Mouse (Mus musculus): ENCODE measurements around the gene Ankrd35.
"Not testable (repeated sequence)": the region's sequence is repeated elsewhere in the genome, so short reads cannot be mapped to it uniquely, and the experiment has no call there.

The Ankrd35 gene

DNA sequence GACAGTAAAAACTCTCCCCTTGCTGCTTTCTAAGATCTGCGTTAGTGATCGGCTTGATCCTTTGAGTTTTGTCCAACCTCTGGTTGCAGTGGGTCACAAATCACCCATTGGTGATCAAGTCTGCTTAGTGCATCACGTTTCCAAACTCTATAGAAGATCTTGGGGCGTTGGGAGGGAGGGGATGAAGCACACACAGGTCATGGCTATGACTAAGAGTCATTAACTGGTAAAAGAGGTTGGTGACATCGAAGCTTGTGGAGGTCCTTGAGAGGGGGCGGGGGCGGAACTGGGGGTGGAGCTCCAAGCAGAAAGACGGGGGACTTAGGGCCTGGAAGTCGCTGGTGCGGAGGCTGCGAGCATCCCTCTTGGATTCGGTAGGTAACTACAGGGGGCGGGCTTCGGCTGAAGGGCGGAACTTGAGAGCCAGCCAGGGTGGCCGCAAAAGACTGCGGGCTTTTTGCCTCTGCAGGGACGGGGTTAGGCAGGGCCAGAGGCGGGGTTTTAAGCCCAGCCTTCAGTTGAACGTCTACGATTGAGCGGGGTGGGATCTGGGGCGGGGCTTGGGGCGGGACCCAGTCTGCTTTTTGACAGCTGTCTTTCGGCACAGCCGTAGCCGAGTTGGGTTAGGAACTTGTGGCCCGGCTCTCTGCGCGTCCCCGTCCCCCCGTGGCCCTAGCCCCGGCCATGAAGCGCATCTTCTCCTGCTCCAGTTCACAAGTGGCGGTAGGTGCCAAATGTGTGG is at the start of gene Ankrd35:
Gene Ankrd35 (plus strand): TSS at position 405 of the 742 bp plus-strand sequence.
- peak; percentile 83 for DNase-seq (ENCODE audit: low read depth, low spot score)

DNA sequence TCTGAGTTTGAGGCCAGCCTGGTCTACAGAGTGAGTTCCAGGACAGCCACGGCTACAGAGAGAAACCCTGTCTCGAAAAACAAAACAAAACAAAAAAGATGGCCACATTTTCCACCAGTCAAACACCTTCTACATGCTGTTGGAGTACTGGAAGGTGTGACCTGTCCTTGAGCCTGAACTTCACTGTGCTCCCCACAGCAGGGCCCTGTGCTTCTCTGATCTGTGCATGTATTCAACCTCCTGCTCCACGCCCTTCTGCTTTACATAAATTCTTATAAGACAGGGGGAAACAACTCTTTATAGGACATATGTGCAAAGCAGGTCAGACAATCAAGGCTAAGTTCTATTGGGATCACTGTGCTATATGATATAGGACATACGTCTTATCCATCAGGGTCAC is 46.7 kb upstream of the Ankrd35 start:
- DNase-seq (ENCODE audit: low read depth, low spot score): no peak

DNA sequence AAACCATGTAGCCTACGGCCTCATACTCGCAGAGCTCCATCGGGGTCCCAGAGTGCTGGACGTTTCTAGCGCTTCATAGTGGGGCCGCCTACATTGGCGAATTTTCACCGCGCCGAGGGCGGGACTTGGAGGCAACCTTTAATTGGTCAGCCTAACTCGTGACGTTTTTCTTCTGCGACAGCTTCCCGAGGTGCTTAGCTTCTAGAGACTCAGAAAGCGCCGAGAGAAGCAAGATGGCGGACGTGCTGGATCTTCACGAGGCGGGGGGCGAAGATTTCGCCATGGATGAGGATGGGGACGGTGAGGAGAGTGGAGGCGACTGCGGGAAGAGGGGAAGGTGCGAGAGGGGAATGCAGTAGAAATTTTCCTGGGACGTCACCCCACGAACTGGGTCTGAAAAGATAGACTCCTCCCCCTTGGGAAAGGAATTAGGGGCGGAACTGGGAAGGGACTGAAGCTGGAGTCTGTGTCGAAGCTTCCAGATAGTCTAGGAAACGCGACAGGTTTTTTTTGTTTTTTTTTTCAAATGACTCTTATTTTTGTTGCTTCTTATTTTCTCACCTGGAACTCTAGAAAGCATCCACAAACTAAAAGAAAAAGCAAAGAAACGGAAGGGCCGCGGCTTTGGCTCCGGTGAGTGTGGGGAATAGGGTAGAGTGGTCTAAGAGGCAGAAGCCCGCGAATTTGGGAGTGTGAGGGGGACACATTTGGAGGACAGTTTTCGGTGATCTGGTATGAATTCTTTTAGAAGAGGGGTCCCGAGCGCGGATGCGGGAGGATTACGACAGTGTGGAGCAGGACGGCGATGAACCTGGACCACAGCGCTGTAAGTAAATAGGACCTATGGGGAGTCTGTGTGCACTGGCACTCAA is 40.0 kb upstream of the Ankrd35 start, which contains the start of gene Rbm8a:
Gene Rbm8a (plus strand): TSS at position 205 of the 872 bp plus-strand sequence.
- peak; percentile 99 for DNase-seq (ENCODE audit: low read depth, low spot score)

- DNase-seq (ENCODE audit: low read depth, low spot score): no peak
These were observed 37.9 kb upstream of the Ankrd35 start for GRCm38 (mm10) chr3:96632058-96632457.

DNA sequence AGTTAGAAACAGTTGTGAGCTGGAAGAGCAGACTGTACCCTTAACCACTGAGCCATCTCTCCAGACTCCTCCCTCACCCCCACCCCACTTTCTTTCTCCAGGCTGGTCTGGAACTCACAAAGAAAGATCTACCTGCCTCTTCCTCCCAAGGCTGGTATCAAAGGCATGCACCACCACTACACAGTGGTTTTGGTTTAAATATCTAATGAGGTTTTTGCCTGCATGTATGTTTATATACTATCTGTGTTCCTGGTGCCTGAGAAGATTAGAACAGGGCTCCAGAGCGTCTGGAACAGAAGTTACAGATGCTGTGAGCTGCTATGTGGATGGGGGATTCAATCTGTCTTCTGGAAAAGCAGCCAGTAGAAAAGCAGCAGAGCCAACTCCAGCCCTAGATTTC is 35.9 kb upstream of the Ankrd35 start:
- DNase-seq (ENCODE audit: low read depth, low spot score): no peak

GRCm38 (mm10) chr3:96634928-96635879 is 34.7 kb upstream of the Ankrd35 start, which contains the start of the genes Pex11b and Gm42957:
Gene Pex11b (plus strand): TSS chr3:96635376.
Gene Gm42957 (plus strand): TSS chr3:96635474.
- peak; percentile 83 for DNase-seq (ENCODE audit: low read depth, low spot score)

- DNase-seq (ENCODE audit: low read depth, low spot score): no peak
These were observed 34.0 kb upstream of the Ankrd35 start for GRCm38 (mm10) chr3:96635906-96636305.

DNA sequence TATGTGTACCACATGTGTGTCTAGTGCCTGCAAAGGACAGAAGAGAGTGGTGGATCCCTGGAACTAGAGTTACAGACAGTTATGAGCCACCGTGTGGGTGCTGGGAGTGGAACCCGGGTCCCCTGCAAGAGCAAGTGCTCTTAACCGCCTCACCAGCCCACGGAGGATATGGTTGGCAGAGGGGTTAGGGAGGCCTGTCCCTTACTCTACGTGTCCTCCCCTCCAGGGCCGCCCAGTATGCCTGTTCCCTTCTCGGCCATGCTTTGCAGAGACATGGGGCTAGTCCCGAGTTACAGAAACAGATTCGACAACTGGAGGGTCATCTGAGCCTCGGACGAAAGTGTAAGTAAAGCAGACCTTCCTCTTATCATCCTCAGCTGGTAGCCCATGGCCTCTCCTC is 33.5 kb upstream of the Ankrd35 start:
- DNase-seq (ENCODE audit: low read depth, low spot score): no peak

DNA sequence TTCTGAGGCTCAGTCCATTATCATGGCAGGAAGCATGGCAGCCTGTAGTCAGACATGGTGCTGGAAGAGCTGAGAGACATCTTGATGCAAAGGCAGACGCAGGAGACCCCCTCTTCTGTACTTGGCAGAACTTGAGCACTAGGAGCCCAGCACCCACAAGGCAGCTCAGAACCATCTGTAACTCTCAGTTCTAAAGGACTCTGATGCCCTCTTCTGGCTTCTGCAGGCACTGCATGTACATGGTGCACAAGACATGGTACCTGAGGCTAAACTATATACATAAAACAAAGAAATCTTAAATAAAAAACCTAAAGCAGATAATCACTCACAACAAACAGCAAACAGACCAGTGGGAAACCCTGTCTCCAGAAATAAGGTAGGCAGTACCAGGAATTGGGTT is 30.7 kb upstream of the Ankrd35 start:
- peak; percentile 53 for DNase-seq (ENCODE audit: low read depth, low spot score)

GRCm38 (mm10) chr3:96645018-96645649 is 24.8 kb upstream of the Ankrd35 start, which contains the start of gene Itga10:
Gene Itga10 (plus strand): TSS chr3:96645584.
- no peak for DNase-seq (ENCODE audit: low read depth, low spot score)

- DNase-seq (ENCODE audit: low read depth, low spot score): no peak
These were observed 22.6 kb upstream of the Ankrd35 start for GRCm38 (mm10) chr3:96647365-96647764.

DNA sequence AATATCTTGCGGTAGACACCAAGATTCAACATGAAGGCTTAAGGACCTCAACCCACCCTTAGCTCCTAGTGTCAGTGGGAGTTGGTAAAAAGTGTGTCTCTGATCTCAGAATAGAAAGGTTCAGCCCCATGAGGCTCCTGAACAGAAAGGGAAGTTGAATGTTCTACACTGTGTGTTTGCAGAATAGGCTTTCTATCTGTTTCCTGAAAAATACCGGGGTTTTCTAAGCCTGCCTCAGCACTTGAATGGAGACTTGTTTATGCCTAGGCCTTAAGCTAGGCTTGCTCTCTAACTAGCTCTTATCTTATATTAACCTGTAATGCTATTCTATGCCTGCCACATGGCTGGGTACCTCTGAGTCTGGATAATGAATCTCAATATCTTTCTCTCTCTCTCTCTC is 9.0 kb upstream of the Ankrd35 start:
- no peak for DNase-seq (ENCODE audit: low read depth, low spot score)

- DNase-seq (ENCODE audit: low read depth, low spot score): no peak
These were observed 7.1 kb upstream of the Ankrd35 start for GRCm38 (mm10) chr3:96662731-96663316.

DNA sequence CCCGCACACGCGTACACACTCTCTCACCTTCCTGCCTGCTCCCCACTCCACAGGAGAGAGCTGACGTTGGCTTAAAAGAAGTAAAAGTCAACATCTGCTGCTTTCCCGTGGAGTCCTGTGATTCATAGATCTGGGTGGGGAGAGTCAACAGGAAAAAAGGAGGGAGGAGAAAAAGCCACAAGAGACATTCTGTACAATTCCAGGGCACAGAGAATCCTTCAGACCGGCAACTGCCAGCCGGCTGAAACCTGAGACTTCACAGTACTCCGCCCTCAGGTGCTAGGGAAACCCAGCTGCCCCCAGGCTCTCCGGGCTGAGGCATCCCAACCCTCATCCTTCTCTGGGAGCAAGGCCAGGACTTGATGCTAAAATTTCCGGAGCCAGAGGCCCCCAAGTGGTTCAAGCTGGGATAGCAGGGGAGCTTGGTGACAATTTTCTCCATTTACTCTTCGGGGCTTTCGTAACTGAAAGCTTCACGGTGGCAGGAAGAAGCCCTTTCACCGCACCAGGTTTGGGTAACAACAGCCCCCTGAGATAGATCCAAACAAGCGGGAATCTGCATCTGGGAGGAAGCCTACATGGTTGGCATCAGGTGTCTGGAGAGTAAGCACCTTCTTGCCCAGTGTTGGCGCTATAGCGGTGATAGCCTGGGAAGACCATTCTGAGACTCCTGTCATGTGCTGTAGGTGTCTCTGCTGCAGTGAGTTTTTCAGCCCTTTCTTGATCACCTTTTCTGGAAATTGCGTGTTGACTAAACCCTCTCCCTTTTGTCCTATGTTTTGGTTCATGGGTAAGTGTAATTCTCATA is 6.3 kb upstream of the Ankrd35 start:
- peak; percentile 91 for DNase-seq (ENCODE audit: low read depth, low spot score)

DNA sequence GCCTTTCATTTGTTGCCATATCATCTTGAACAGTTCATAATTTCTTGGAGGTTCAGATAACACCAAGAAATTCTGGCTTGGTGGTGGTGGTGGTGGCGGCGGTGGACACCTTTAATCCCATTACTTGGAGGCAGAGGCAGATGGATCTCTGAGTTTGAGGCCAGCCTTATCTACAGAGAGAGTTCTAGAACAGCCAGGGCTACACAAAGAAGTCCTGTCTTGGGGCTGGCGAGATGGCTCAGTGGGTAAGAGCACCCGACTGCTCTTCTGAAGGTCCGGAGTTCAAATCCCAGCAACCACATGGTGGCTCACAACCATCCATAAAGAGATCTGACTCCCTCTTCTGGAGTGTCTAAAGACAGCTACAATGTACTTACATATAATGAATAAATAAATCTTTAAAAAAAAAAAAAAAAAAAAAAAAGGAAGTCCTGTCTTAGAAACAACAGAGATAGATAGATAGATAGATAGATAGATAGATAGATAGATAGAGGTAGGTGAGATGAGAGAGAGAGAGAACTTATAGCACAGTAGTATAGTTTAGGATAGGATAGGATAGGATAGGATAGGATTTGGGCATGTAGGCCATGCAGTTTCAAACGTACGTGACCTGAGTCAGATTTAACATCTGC is 4.1 kb upstream of the Ankrd35 start:
- not testable (repeated sequence) for DNase-seq (ENCODE audit: low read depth, low spot score)

DNA sequence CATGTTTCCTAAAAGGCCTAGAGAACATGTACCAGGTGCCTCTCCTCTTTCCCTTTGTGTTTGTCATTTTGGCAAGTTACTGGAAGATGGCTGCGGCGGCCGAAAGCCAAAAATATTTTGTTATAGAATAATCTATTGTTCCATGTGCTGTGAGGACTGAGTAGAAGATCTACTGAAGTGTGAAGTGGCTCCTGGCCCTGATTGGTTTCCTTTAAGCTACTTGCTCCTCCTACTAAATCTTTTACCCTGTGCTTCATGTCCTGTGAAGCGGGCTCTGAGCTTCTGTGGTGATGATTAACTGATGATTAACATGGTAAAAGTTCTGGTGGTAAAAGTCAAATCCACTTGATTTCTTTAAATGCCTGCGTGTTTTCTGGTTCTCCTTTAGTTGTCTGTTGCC is 3.0 kb upstream of the Ankrd35 start:
- DNase-seq (ENCODE audit: low read depth, low spot score): no peak

GRCm38 (mm10) chr3:96667316-96667715 is 2.6 kb upstream of the Ankrd35 start:
- DNase-seq (ENCODE audit: low read depth, low spot score): no peak

DNA sequence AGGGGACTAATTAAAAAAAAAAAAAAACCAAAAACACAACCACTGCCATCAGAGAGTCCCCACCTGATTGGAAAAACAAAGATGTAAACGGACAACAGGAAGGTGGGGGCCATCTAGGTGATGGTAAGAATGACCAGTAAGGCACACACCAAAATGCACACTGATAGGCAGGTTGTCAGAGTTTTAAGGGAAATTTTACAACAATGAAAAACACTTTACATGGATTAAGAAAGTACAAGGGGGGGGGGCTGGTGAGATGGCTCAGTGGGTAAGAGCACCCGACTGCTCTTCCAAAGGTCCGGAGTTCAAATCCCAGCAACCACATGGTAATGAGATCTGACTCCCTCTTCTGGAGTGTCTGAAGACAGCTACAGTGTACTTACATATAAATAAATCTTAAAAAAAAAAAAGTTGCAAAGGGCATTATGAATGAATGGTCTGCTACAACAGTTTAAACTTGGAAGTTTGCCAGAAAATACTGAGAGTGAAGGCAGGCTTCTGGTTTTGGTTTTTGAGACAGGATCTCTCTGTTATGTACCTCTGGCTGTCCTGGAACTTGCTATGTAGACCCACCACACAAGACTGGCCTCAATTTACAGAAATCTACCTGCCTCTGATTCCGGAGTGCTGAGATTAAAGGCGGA is 1.4 kb upstream of the Ankrd35 start:
- no peak for DNase-seq (ENCODE audit: low read depth, low spot score)

- no peak for DNase-seq (ENCODE audit: low read depth, low spot score)
These were observed 1.6 kb downstream of the Ankrd35 start for GRCm38 (mm10) chr3:96671519-96671918.
